Mouse (Mus musculus) embryonic facial prominence, embryonic 11.5 days (tissue): Measurements from ENCODE around the gene Tbc1d19. TPM values are rescaled to one million over a fixed set of nuclear protein-coding genes. Genes with fewer than 3 reads are reported as not detected.

Source experiments
- ATAC-seq: fragments of 200-750 bp; cut with Nextera tagmentation; replicated peaks from 2 replicates; pipeline ENCODE4 v1.8.0; 2017; ENCODE audit warnings: low read depth; ENCODE audit not compliant: insufficient number of reproducible peaks, low FRiP score, low TSS enrichment
- DNase-seq: peaks from one replicate; pipeline ENCODE4 v3.0.0-alpha.2; 2015; ENCODE audit warnings: low spot score
- H3K27ac ChIP-seq: fragments of 300-500 bp; sonication (generic); replicated peaks from 2 replicates; pipeline ENCODE4 v1.5.1; 2014; ENCODE audit warnings: mild to moderate bottlenecking, low read depth, low read length, control low read depth
- H3K27me3 ChIP-seq: fragments of 300-500 bp; sonication (generic); 2 replicates; pipeline ENCODE4 v1.6.1; 2014; ENCODE audit warnings: mild to moderate bottlenecking, low read length, moderate library complexity, mixed read lengths; ENCODE audit not compliant: control insufficient read depth, insufficient read depth
- H3K36me3 ChIP-seq: fragments of 300-500 bp; sonication (generic); replicated peaks from 2 replicates; pipeline ENCODE4 v1.6.1; 2014; ENCODE audit warnings: low read depth, mild to moderate bottlenecking, low read length, moderate library complexity, mixed read lengths; ENCODE audit not compliant: control insufficient read depth, insufficient read depth
- H3K4me1 ChIP-seq: fragments of 300-500 bp; sonication (generic); 2 replicates; pipeline ENCODE4 v1.6.1; 2014; ENCODE audit warnings: low read length, mixed read lengths; ENCODE audit not compliant: control insufficient read depth, insufficient read depth
- H3K4me2 ChIP-seq: fragments of 300-500 bp; sonication (generic); 2 replicates; pipeline ENCODE4 v1.6.1; 2014; ENCODE audit warnings: low read depth, mild to moderate bottlenecking, control low read depth, low read length, moderate library complexity
- H3K4me3 ChIP-seq: fragments of 300-500 bp; sonication (generic); 2 replicates; pipeline ENCODE4 v1.5.1; 2014; ENCODE audit warnings: low read depth, low read length, control low read depth
- H3K9ac ChIP-seq: fragments of 300-500 bp; sonication (generic); replicated peaks from 2 replicates; pipeline ENCODE4 v1.6.1; 2014; ENCODE audit warnings: mild to moderate bottlenecking, control low read depth, low read length
- H3K9me3 ChIP-seq: fragments of 300-500 bp; sonication (generic); replicated peaks from 2 replicates; pipeline ENCODE4 v1.6.1; 2016; ENCODE audit warnings: mild to moderate bottlenecking, low read length, inconsistent platforms, mixed read lengths; ENCODE audit not compliant: control insufficient read depth
- WGBS: fragments of 180-500 bp; shearing (Covaris S2); extraction: QIAGEN DNeasy Blood & Tissue Kit; methylation state at CpG from one replicate; pipeline ENCODE4 v1.1.7; 2014; 5-methylcytosine and 5-hydroxymethylcytosine counted together
- polyA plus RNA-seq: library from polyadenylated mRNA; unstranded; fragments of >200 nt; fragmentation: Nextera tagmentation; extraction: Ambion mirVana; gene quantifications from 2 replicates; pipeline ENCODE4 v1.2.1, GENCODE M21; 2014

Gene Tbc1d19
- polyA plus RNA-seq = 50.0 and 57.9 TPM in 2 replicates

- H3K36me3 ChIP-seq = no peaks in the 10 kb centered on the region
- DNase-seq (peak; percentile 94), ATAC-seq (peak; percentile 99)
- H3K27me3 ChIP-seq = no peaks in the 10 kb centered on the region
- 6% methylated on average over 36 of the region's 36 CpGs for WGBS
- H3K4me1 ChIP-seq = no peaks in the 10 kb centered on the region
- no peaks in the 10 kb centered on the region for H3K9me3 ChIP-seq
- H3K4me3 ChIP-seq = peak within 1 kb of the TSS; percentile 57
- peak within 1 kb of the TSS; percentile 62 for H3K4me2 ChIP-seq
- peak within 1 kb of the TSS; percentile 70 for H3K9ac ChIP-seq
- no peak within 1 kb of the TSS for H3K27ac ChIP-seq
Measured at GRCm38 (mm10) chr5:53809115-53809991, at the start of gene Tbc1d19. Tbc1d19 (plus strand) TSS chr5:53809606.

- DNase-seq (no peak), ATAC-seq (no peak)
- WGBS = 80% methylated on average over 4 of the region's 4 CpGs
- no peaks in the 10 kb centered on the region for H3K36me3 ChIP-seq
- no peaks in the 10 kb centered on the region for H3K27me3 ChIP-seq
- H3K4me1 ChIP-seq = no peaks in the 10 kb centered on the region
- no peak overlapping the region for H3K4me2 ChIP-seq
- no peak overlapping the region for H3K4me3 ChIP-seq
- H3K9me3 ChIP-seq = no peaks in the 10 kb centered on the region
- no peak overlapping the region for H3K9ac ChIP-seq
- no peak overlapping the region for H3K27ac ChIP-seq
Measured at GRCm38 (mm10) chr5:53759912-53760311, 49.5 kb upstream of the Tbc1d19 start.

GRCm38 (mm10) chr5:53760914-53761313 lies 48.5 kb upstream of the Tbc1d19 start:
- Histone ChIP-seq H3K4me3 (no peak overlapping the region), H3K9me3 (no peaks in the 10 kb centered on the region), H3K9ac (no peak overlapping the region), H3K36me3 (no peaks in the 10 kb centered on the region), H3K4me2 (no peak overlapping the region), H3K27ac (no peak overlapping the region), H3K4me1 (no peaks in the 10 kb centered on the region), H3K27me3 (no peaks in the 10 kb centered on the region)
- 85% methylated on average over 3 of the region's 3 CpGs for whole genome bisulfite sequencing
- DNase-seq (no peak), ATAC-seq (no peak)

GRCm38 (mm10) chr5:53761346-53761745 lies 48.1 kb upstream of the Tbc1d19 start:
- H3K4me1 ChIP-seq = no peaks in the 10 kb centered on the region

GRCm38 (mm10) chr5:53784818-53785520 lies 24.4 kb upstream of the Tbc1d19 start:
- Histone ChIP-seq H3K27me3 (no peaks in the 10 kb centered on the region), H3K4me2 (no peak overlapping the region), H3K27ac (no peak overlapping the region), H3K4me3 (no peak overlapping the region), H3K9ac (no peak overlapping the region), H3K36me3 (no peaks in the 10 kb centered on the region), H3K4me1 (no peaks in the 10 kb centered on the region), H3K9me3 (no peaks in the 10 kb centered on the region)
- ATAC-seq (no peak), DNase-seq (no peak)
- 72% methylated on average over 12 of the region's 12 CpGs for whole genome bisulfite sequencing

More at GRCm38 (mm10) chr5:53761346-53761745, 48.1 kb upstream of the Tbc1d19 start:
- no peaks in the 10 kb centered on the region for H3K36me3 ChIP-seq
- H3K27ac ChIP-seq = no peak overlapping the region
- H3K4me2 ChIP-seq = no peak overlapping the region
- H3K9me3 ChIP-seq = no peaks in the 10 kb centered on the region
- ATAC-seq (no peak), DNase-seq (no peak)
- no peak overlapping the region for H3K9ac ChIP-seq
- 91% methylated on average over 3 of the region's 3 CpGs for WGBS
- no peak overlapping the region for H3K4me3 ChIP-seq
- no peaks in the 10 kb centered on the region for H3K27me3 ChIP-seq

GRCm38 (mm10) chr5:53801379-53801778 lies 8.0 kb upstream of the Tbc1d19 start:
- Histone ChIP-seq H3K27ac (no peak overlapping the region), H3K9ac (no peak overlapping the region), H3K4me3 (no peak overlapping the region), H3K9me3 (no peaks in the 10 kb centered on the region), H3K36me3 (no peaks in the 10 kb centered on the region), H3K27me3 (no peaks in the 10 kb centered on the region), H3K4me1 (no peaks in the 10 kb centered on the region), H3K4me2 (no peak overlapping the region)
- no peak for DNase-seq
- ATAC-seq = no peak
- WGBS = 58% methylated on average over 2 of the region's 2 CpGs

- no peaks in the 10 kb centered on the region for H3K36me3 ChIP-seq
- H3K27me3 ChIP-seq = no peaks in the 10 kb centered on the region
- whole genome bisulfite sequencing = 92% methylated on average over 7 of the region's 7 CpGs
- no peak overlapping the region for H3K9ac ChIP-seq
- DNase-seq (no peak), ATAC-seq (no peak)
- no peak overlapping the region for H3K4me3 ChIP-seq
- H3K4me2 ChIP-seq = no peak overlapping the region
- H3K4me1 ChIP-seq = no peaks in the 10 kb centered on the region
- no peak overlapping the region for H3K27ac ChIP-seq
- H3K9me3 ChIP-seq = no peaks in the 10 kb centered on the region
Measured at GRCm38 (mm10) chr5:53819711-53820110, 10.3 kb downstream of the Tbc1d19 start.

GRCm38 (mm10) chr5:53825886-53826285 lies 16.5 kb downstream of the Tbc1d19 start:
- H3K9me3 ChIP-seq = no peaks in the 10 kb centered on the region

More at GRCm38 (mm10) chr5:53825886-53826285, 16.5 kb downstream of the Tbc1d19 start:
- no peak overlapping the region for H3K27ac ChIP-seq
- WGBS = 73% methylated on average over 7 of the region's 7 CpGs
- H3K27me3 ChIP-seq = no peaks in the 10 kb centered on the region
- H3K36me3 ChIP-seq = no peaks in the 10 kb centered on the region
- no peak overlapping the region for H3K9ac ChIP-seq
- no peak for DNase-seq
- H3K4me3 ChIP-seq = no peak overlapping the region
- no peak for ATAC-seq
- no peak overlapping the region for H3K4me2 ChIP-seq
- H3K4me1 ChIP-seq = no peaks in the 10 kb centered on the region
